Mouse (Mus musculus): Measurements from ENCODE around the gene Lnx2.

DNA sequence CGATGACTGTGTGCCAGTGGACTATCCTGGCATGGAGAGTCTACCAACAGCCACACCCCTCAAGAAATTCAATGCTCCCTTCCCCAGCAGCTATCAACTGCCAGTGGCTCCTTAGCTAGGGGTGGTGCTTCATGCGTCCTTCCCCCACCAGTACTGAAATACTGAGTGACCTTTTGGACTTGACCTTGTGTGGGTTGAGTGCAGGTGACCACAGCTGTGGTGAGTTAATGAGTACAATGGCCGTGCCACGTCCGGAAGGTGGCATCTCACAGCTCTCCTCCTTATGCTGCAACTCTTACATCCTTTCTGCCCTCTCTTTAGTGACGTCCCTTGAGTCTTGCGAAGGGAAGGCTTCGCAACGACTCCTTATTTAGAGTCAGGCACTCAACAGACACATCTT lies 103.0 kb downstream of the Lnx2 start:
- TF ChIP-seq CTCF (IDR thresholded peaks at IDR 0.05; ENCODE audit: low read depth) (no peak), EP300 (IDR thresholded peaks at IDR 0.05; ENCODE audit: low read depth) (no peak)

Data from liver, embryonic 14.5 days (tissue).